Mouse (Mus musculus): ENCODE measurements around the gene Aebp2. TPM values are rescaled to one million over a fixed set of nuclear protein-coding genes. Genes with fewer than 3 reads are reported as not detected.
"Not testable (repeated sequence)": the region's sequence is repeated elsewhere in the genome, so short reads cannot be mapped to it uniquely, and the experiment has no call there.

The Aebp2 gene
- polyA plus RNA-seq, 1 experiment from 2014 or later = 11.3 TPM

DNA sequence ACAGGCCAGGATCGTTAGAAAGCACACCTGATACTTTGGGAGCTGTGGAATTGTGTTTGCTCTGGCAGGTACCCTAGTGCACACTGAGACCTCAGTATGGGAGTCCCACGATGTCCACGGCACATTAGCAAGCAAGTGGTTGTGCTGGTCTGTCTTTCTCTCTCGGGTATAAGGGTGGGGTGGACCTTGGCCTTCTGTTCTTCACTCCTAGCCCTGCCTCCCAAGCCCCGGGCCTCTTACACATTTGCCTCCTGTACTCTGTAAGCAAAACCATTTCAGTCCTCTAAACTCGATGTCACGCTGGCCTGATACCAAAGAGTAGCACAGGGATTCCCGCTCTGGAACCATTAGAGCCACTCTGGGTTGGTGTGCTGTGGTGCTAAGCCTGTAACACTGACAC, 29.8 kb upstream of the Aebp2 start:
- no peak for ATAC-seq (ENCODE audit: low FRiP score)
- Histone ChIP-seq H3K4me2 (replicated peaks) (no peak overlapping the region), H3K4me3 (replicated peaks; ENCODE audit: low read length) (no peak overlapping the region), H3K27me3 (ENCODE audit: control insufficient read depth, insufficient read depth, low read length) (no peaks in the 10 kb centered on the region), H3K4me1 (replicated peaks; ENCODE audit: control insufficient read depth, insufficient read depth, low read length) (no peaks in the 10 kb centered on the region), H3K9me3 (ENCODE audit: control insufficient read depth, low read length) (no peaks in the 10 kb centered on the region), H3K27ac (no peak overlapping the region), H3K9ac (no peak overlapping the region), H3K36me3 (replicated peaks; ENCODE audit: control insufficient read depth, insufficient read depth) (peaks cover 90% of the 10 kb centered on the region)
- WGBS = 90% methylated on average over 8 of the region's 8 CpGs
- no peak for DNase-seq (ENCODE audit: low spot score)

DNA sequence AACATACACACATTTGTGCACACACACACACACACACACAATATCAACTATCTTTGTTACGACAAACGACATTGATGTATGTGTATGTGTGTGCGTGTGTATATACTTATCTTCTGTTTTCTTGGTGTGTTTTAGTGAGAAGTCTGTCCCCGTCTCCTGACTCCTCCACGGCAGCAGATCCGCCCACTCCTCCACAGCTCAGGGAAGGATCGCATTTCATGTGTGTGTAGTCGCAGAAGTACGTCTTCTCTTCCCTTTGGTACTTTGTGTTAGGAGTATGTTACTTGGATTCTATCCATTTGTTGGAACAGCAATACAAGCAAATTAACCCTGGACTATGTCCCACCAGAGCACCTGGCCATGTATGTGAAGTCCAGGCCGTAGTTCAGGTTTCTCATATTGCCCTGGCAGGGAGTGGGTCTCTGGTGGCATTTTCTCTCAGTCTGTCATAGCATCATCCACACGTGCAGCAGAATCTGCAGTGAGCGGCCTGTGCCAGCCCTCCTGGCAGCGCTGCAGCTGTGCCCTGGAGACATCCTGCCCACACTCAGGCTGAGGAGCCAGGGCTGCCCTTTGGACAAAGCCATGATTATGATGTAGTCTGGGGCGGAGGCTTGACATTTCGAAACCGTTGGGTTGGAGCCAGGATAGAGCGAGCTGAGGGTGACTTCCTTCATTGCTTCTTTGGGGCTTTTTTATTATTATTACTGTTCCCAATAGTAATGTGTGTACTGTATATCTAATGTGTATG, 28.9 kb upstream of the Aebp2 start:
- Histone ChIP-seq H3K4me2 (replicated peaks) (no peak overlapping the region), H3K27ac (no peak overlapping the region), H3K36me3 (replicated peaks; ENCODE audit: control insufficient read depth, insufficient read depth) (peaks cover 82% of the 10 kb centered on the region), H3K9ac (no peak overlapping the region), H3K27me3 (ENCODE audit: control insufficient read depth, insufficient read depth, low read length) (no peaks in the 10 kb centered on the region), H3K4me1 (replicated peaks; ENCODE audit: control insufficient read depth, insufficient read depth, low read length) (no peaks in the 10 kb centered on the region), H3K9me3 (ENCODE audit: control insufficient read depth, low read length) (no peaks in the 10 kb centered on the region), H3K4me3 (replicated peaks; ENCODE audit: low read length) (no peak overlapping the region)
- no peak for DNase-seq (ENCODE audit: low spot score)
- WGBS = 86% methylated on average over 17 of the region's 17 CpGs
- no peak for ATAC-seq (ENCODE audit: low FRiP score)

GRCm38 (mm10) chr6:140595551-140595950, 26.9 kb upstream of the Aebp2 start:
- not testable (repeated sequence) for ATAC-seq (ENCODE audit: low FRiP score); H3K9me3 ChIP-seq (ENCODE audit: control insufficient read depth, low read length); H3K4me3 ChIP-seq (replicated peaks; ENCODE audit: low read length); H3K4me1 ChIP-seq (replicated peaks; ENCODE audit: control insufficient read depth, insufficient read depth, low read length); H3K27me3 ChIP-seq (ENCODE audit: control insufficient read depth, insufficient read depth, low read length); H3K4me2 ChIP-seq (replicated peaks); H3K9ac ChIP-seq; DNase-seq (ENCODE audit: low spot score); H3K27ac ChIP-seq
- 94% methylated on average over 6 of the region's 6 CpGs for WGBS
- H3K36me3 ChIP-seq (replicated peaks; ENCODE audit: control insufficient read depth, insufficient read depth) = peaks cover 73% of the 10 kb centered on the region

- DNase-seq (ENCODE audit: low spot score) = no peak
- H3K36me3 ChIP-seq (replicated peaks; ENCODE audit: control insufficient read depth, insufficient read depth) = peaks cover 54% of the 10 kb centered on the region
- H3K9ac ChIP-seq = no peak overlapping the region
- no peak overlapping the region for H3K27ac ChIP-seq
- no peaks in the 10 kb centered on the region for H3K9me3 ChIP-seq (ENCODE audit: control insufficient read depth, low read length)
- no peaks in the 10 kb centered on the region for H3K4me1 ChIP-seq (replicated peaks; ENCODE audit: control insufficient read depth, insufficient read depth, low read length)
- no peaks in the 10 kb centered on the region for H3K27me3 ChIP-seq (ENCODE audit: control insufficient read depth, insufficient read depth, low read length)
- no peak overlapping the region for H3K4me2 ChIP-seq (replicated peaks)
- 0 out of 2 replicates have a peak, but pooled peaks have one; percentile 43 for ATAC-seq (ENCODE audit: low FRiP score)
- 36% methylated on average over 15 of the region's 15 CpGs for WGBS
- no peak overlapping the region for H3K4me3 ChIP-seq (replicated peaks; ENCODE audit: low read length)
Observed at GRCm38 (mm10) chr6:140597381-140598329, 24.8 kb upstream of the Aebp2 start.

- no peak for ATAC-seq (ENCODE audit: low FRiP score)
- no peak overlapping the region for H3K4me3 ChIP-seq (replicated peaks; ENCODE audit: low read length)
- 88% methylated on average over 9 of the region's 9 CpGs for WGBS
Observed at GRCm38 (mm10) chr6:140598516-140598915, 23.9 kb upstream of the Aebp2 start.

GRCm38 (mm10) chr6:140599337-140599736, 23.1 kb upstream of the Aebp2 start:
- H3K4me2 ChIP-seq (replicated peaks) = no peak overlapping the region
- 90% methylated on average over 5 of the region's 5 CpGs for WGBS
- no peak overlapping the region for H3K9ac ChIP-seq
- no peak overlapping the region for H3K4me3 ChIP-seq (replicated peaks; ENCODE audit: low read length)
- 0 out of 2 replicates have a peak, but pooled peaks cover 5% of the 10 kb centered on the region for H3K4me1 ChIP-seq (replicated peaks; ENCODE audit: control insufficient read depth, insufficient read depth, low read length)
- peaks cover 37% of the 10 kb centered on the region for H3K36me3 ChIP-seq (replicated peaks; ENCODE audit: control insufficient read depth, insufficient read depth)
- no peak for DNase-seq (ENCODE audit: low spot score)
- H3K27me3 ChIP-seq (ENCODE audit: control insufficient read depth, insufficient read depth, low read length) = no peaks in the 10 kb centered on the region
- H3K9me3 ChIP-seq (ENCODE audit: control insufficient read depth, low read length) = no peaks in the 10 kb centered on the region
- no peak for ATAC-seq (ENCODE audit: low FRiP score)
- H3K27ac ChIP-seq = no peak overlapping the region

More at GRCm38 (mm10) chr6:140598516-140598915, 23.9 kb upstream of the Aebp2 start:
- no peak overlapping the region for H3K4me2 ChIP-seq (replicated peaks)
- DNase-seq (ENCODE audit: low spot score) = no peak
- no peaks in the 10 kb centered on the region for H3K27me3 ChIP-seq (ENCODE audit: control insufficient read depth, insufficient read depth, low read length)
- H3K4me1 ChIP-seq (replicated peaks; ENCODE audit: control insufficient read depth, insufficient read depth, low read length) = 0 out of 2 replicates have a peak, but pooled peaks cover 4% of the 10 kb centered on the region
- no peak overlapping the region for H3K9ac ChIP-seq
- H3K36me3 ChIP-seq (replicated peaks; ENCODE audit: control insufficient read depth, insufficient read depth) = peaks cover 45% of the 10 kb centered on the region
- no peak overlapping the region for H3K27ac ChIP-seq
- no peaks in the 10 kb centered on the region for H3K9me3 ChIP-seq (ENCODE audit: control insufficient read depth, low read length)

DNA sequence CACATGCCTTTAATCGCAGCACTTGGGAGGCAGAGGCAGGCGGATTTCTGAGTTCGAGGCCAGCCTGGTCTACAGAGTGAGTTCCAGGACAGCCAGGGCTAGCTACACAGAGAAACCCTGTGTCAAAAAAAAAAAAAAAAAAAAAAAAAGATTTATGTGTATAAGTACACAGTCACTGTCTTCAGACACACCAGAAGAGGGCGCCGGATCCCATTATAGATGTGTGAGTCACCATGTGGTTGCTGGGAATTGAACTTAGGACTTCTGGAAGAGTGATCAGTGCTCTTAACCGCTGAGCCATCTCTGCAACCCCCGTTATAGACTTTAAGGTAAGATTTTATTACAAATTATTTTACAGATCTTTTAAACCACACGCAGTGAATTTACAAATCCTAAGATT, 21.8 kb upstream of the Aebp2 start:
- H3K27me3 ChIP-seq (ENCODE audit: control insufficient read depth, insufficient read depth, low read length); DNase-seq (ENCODE audit: low spot score); ATAC-seq (ENCODE audit: low FRiP score); H3K4me2 ChIP-seq (replicated peaks); H3K4me1 ChIP-seq (replicated peaks; ENCODE audit: control insufficient read depth, insufficient read depth, low read length); H3K27ac ChIP-seq; H3K4me3 ChIP-seq (replicated peaks; ENCODE audit: low read length); H3K9ac ChIP-seq; H3K9me3 ChIP-seq (ENCODE audit: control insufficient read depth, low read length): not testable (repeated sequence)
- peaks cover 24% of the 10 kb centered on the region for H3K36me3 ChIP-seq (replicated peaks; ENCODE audit: control insufficient read depth, insufficient read depth)
- WGBS = 95% methylated on average over 8 of the region's 8 CpGs

DNA sequence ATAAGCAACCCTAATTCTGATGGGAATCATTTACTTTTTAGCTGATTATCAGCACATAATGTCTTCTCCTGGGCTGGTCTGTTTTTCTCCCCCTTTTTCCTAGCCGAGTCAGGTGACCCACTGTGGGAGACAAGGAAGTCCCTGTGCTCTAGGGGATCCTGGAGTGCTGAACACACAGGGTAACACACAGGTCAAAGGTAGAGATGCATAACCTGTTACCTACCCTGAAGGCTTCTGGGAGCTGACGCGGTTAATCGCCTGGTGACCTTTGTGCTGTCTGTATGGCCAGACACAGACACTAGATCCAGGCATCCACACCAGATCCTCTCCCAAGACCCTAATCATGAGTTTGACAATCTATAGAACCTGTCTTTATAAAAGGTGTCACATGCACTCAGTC, 21.3 kb upstream of the Aebp2 start:
- H3K36me3 ChIP-seq (replicated peaks; ENCODE audit: control insufficient read depth, insufficient read depth) = peaks cover 19% of the 10 kb centered on the region
- H3K4me1 ChIP-seq (replicated peaks; ENCODE audit: control insufficient read depth, insufficient read depth, low read length) = 0 out of 2 replicates have a peak, but pooled peaks cover 5% of the 10 kb centered on the region
- H3K4me3 ChIP-seq (replicated peaks; ENCODE audit: low read length) = no peak overlapping the region
- WGBS = 95% methylated on average over 4 of the region's 4 CpGs
- no peak overlapping the region for H3K9ac ChIP-seq
- no peak overlapping the region for H3K27ac ChIP-seq
- ATAC-seq (ENCODE audit: low FRiP score) = no peak
- H3K9me3 ChIP-seq (ENCODE audit: control insufficient read depth, low read length) = no peaks in the 10 kb centered on the region
- no peak for DNase-seq (ENCODE audit: low spot score)
- no peaks in the 10 kb centered on the region for H3K27me3 ChIP-seq (ENCODE audit: control insufficient read depth, insufficient read depth, low read length)
- H3K4me2 ChIP-seq (replicated peaks) = no peak overlapping the region

Measured in hindbrain, embryonic 14.5 days (tissue).